26 mouse cellular contexts compared by ENCODE assay signal in genomic region chr2:27059187-27059586, GRCm38 (mm10). TPM values are rescaled to one million over a fixed set of nuclear protein-coding genes. Genes with fewer than 3 reads are reported as not detected.
DNase-seq lines count a peak whose midpoint lies in the region; ATAC-seq and TF ChIP-seq lines count a peak whose summit lies in the region.
"Had no signal": no experiment of that assay in that cellular context is flagged by ENCODE, and none has a peak within 500 bp of the region (broad histone marks: within the 10 kb centered on the region; RNA-seq: fewer than 3 reads in every experiment).

No protein-coding gene starts in this region.

- no peak for TF ChIP-seq CTCF in lung, postnatal 0 days (IDR thresholded peaks at IDR 0.05)

- H3K36me3 ChIP-seq in heart, embryonic 16.5 days (ENCODE audit: control insufficient read depth, insufficient read depth): no peaks in the 10 kb centered on the region
- H3K36me3 ChIP-seq in lung, postnatal 0 days (ENCODE audit: insufficient read depth, low read length): no peaks in the 10 kb centered on the region
- no peaks in the 10 kb centered on the region for H3K36me3 ChIP-seq in limb, embryonic 10.5 days
- H3K36me3 ChIP-seq in stomach, embryonic 16.5 days (ENCODE audit: control insufficient read depth, insufficient read depth, low read length): no peaks in the 10 kb centered on the region
- H3K36me3 ChIP-seq: forebrain, embryonic 10.5 days; heart, embryonic 13.5 days; hindbrain, embryonic 15.5 days; liver, embryonic 15.5 days; midbrain, embryonic 12.5 days had no signal

- no peaks in the 10 kb centered on the region for H3K9me3 ChIP-seq in heart, embryonic 16.5 days (replicated peaks; ENCODE audit: control insufficient read depth, low read length)
- H3K9me3 ChIP-seq in lung, postnatal 0 days (ENCODE audit: low read length): no peaks in the 10 kb centered on the region
- no peaks in the 10 kb centered on the region for H3K9me3 ChIP-seq in limb, embryonic 10.5 days (replicated peaks)
- H3K9me3 ChIP-seq in stomach, embryonic 16.5 days (replicated peaks; ENCODE audit: control insufficient read depth, low read length): no peaks in the 10 kb centered on the region
- H3K9me3 ChIP-seq: forebrain, embryonic 10.5 days; heart, embryonic 13.5 days; hindbrain, embryonic 15.5 days; liver, embryonic 15.5 days; midbrain, embryonic 12.5 days had no signal

- H3K4me2 ChIP-seq in heart, embryonic 16.5 days (ENCODE audit: low read depth, low read length): no peak overlapping the region
- H3K4me2 ChIP-seq in lung, postnatal 0 days (replicated peaks; ENCODE audit: low read depth, low read length): 0 out of 2 replicates have a peak overlapping the region, but pooled peaks have one; percentile 5
- 0 out of 2 replicates have a peak overlapping the region, but pooled peaks have one; percentile 18 for H3K4me2 ChIP-seq in stomach, embryonic 16.5 days (ENCODE audit: low read depth, low read length)
- H3K4me2 ChIP-seq: heart, embryonic 13.5 days; hindbrain, embryonic 15.5 days; liver, embryonic 15.5 days; midbrain, embryonic 12.5 days had no signal

- intact Hi-C loops in left cerebral cortex, postnatal 10 days (cut with DNase I): loop anchor here (5.0 kb wide), 1 partner anchor 83 kb away; the partner anchor contains the start of gene Fam163b

- no peak overlapping the region for H3K27ac ChIP-seq in heart, embryonic 16.5 days (ENCODE audit: low read length)
- H3K27ac ChIP-seq in lung, postnatal 0 days (ENCODE audit: low read length): no peak overlapping the region
- 0 out of 2 replicates have a peak overlapping the region, but pooled peaks have one; percentile 38 for H3K27ac ChIP-seq in limb, embryonic 10.5 days
- H3K27ac ChIP-seq in stomach, embryonic 16.5 days (ENCODE audit: low read length): no peak overlapping the region
- H3K27ac ChIP-seq: forebrain, embryonic 10.5 days; heart, embryonic 13.5 days; hindbrain, embryonic 15.5 days; layer of hippocampus, adult 2 months; liver, embryonic 15.5 days; midbrain, embryonic 12.5 days had no signal

- no peak for TF ChIP-seq EP300 in lung, postnatal 0 days (IDR thresholded peaks at IDR 0.05)

- peak overlapping the region; percentile 9; the same call in 1 of the 2 replicates for H3K9ac ChIP-seq in heart, embryonic 16.5 days (ENCODE audit: low read length)
- H3K9ac ChIP-seq in lung, postnatal 0 days (replicated peaks; ENCODE audit: low read depth): no peak overlapping the region
- no peak overlapping the region for H3K9ac ChIP-seq in stomach, embryonic 16.5 days (ENCODE audit: low read length)
- H3K9ac ChIP-seq: hindbrain, embryonic 15.5 days; liver, embryonic 15.5 days; midbrain, embryonic 12.5 days had no signal

- H3K4me1 ChIP-seq in heart, embryonic 16.5 days (ENCODE audit: control insufficient read depth, insufficient read depth, low read length): peaks cover 18% of the 10 kb centered on the region
- H3K4me1 ChIP-seq in lung, postnatal 0 days (ENCODE audit: insufficient read depth, low read depth, low read length): peaks cover 18% of the 10 kb centered on the region; the same call in 1 of the 2 replicates
- peaks cover 40% of the 10 kb centered on the region for H3K4me1 ChIP-seq in limb, embryonic 10.5 days
- H3K4me1 ChIP-seq in stomach, embryonic 16.5 days (ENCODE audit: control insufficient read depth, insufficient read depth, low read length): peaks cover 14% of the 10 kb centered on the region; the same call in 1 of the 2 replicates
- H3K4me1 ChIP-seq: forebrain, embryonic 10.5 days; midbrain, embryonic 12.5 days had no signal

- no peak for ATAC-seq in heart, embryonic 16.5 days (replicated peaks; ENCODE audit: extremely low read depth, insufficient read depth, low FRiP score)
- peak; percentile 49; the same call in 1 of the 2 replicates for ATAC-seq in lung, postnatal 0 days
- no peak for ATAC-seq in stomach, embryonic 16.5 days (ENCODE audit: insufficient read depth, low FRiP score)
- ATAC-seq: Patski had no signal

- H3K4me3 ChIP-seq in heart, embryonic 16.5 days (ENCODE audit: low read length): no peak overlapping the region
- H3K4me3 ChIP-seq in lung, postnatal 0 days (ENCODE audit: low read depth, low read length): no peak overlapping the region
- no peak overlapping the region for H3K4me3 ChIP-seq in limb, embryonic 10.5 days
- H3K4me3 ChIP-seq in stomach, embryonic 16.5 days (replicated peaks; ENCODE audit: low read length): no peak overlapping the region
- H3K4me3 ChIP-seq: forebrain, embryonic 10.5 days; heart, embryonic 13.5 days; hindbrain, embryonic 15.5 days; layer of hippocampus, adult 2 months; liver, embryonic 15.5 days; midbrain, embryonic 12.5 days had no signal

- H3K27me3 ChIP-seq in heart, embryonic 16.5 days (ENCODE audit: control insufficient read depth, insufficient read depth, low read length): no peaks in the 10 kb centered on the region
- no peaks in the 10 kb centered on the region for H3K27me3 ChIP-seq in lung, postnatal 0 days (replicated peaks; ENCODE audit: insufficient read depth, low read length)
- no peaks in the 10 kb centered on the region for H3K27me3 ChIP-seq in limb, embryonic 10.5 days (ENCODE audit: low read depth, poor library complexity, severe bottlenecking)
- H3K27me3 ChIP-seq in stomach, embryonic 16.5 days (ENCODE audit: control insufficient read depth, insufficient read depth, low read length): no peaks in the 10 kb centered on the region
- H3K27me3 ChIP-seq: heart, embryonic 13.5 days; hindbrain, embryonic 15.5 days; liver, embryonic 15.5 days; midbrain, embryonic 12.5 days had no signal

- no peak for DNase-seq in heart, postnatal 4 days
- peak; percentile 55 for DNase-seq in lung, postnatal 0 days (ENCODE audit: low spot score)
- DNase-seq in lung, postnatal 4 days: no peak
- DNase-seq in limb, embryonic 10.5 days (ENCODE audit: low spot score): no peak
- DNase-seq in right cerebral cortex, postnatal 10 days (ENCODE audit: low spot score in 2 of 2): no peak
- no peak for DNase-seq in left cerebral cortex, postnatal 10 days (ENCODE audit: extremely low spot score in 1 of 2, low spot score in 2 of 2)
- DNase-seq: adrenal gland, postnatal 10 days; kidney, adult 9 months; kidney, postnatal 14 days; liver had no signal

- WGBS in heart, embryonic 16.5 days: 79% methylated on average over 9 of the region's 9 CpGs
- 46% methylated on average over 9 of the region's 9 CpGs for WGBS in lung, postnatal 0 days
- 79% methylated on average over 9 of the region's 9 CpGs for WGBS in limb, embryonic 10.5 days
- WGBS in stomach, embryonic 16.5 days: 74% methylated on average over 9 of the region's 9 CpGs

RNA-seq across cellular contexts. Expression of gene Mymk, which starts 12.8 kb away (rescaled TPM):
- polyA plus RNA-seq in heart, embryonic 16.5 days (2015; fragmentation: Nextera tagmentation; extraction: Ambion mirVana): 0.84 and 1.1 TPM in 2 replicates
- total RNA-seq in heart, postnatal 4 days (2021): not detected
- 0.36 and 0.76 TPM in 2 replicates for polyA plus RNA-seq in lung, postnatal 0 days (2015; fragmentation: Nextera tagmentation; extraction: Ambion mirVana)
- 0.16 and 1.5 TPM in 2 replicates for polyA plus RNA-seq in limb, embryonic 10.5 days (2016; fragmentation: Nextera tagmentation; extraction: Ambion mirVana)
- 0.60 and 9.8 TPM in 2 replicates for polyA plus RNA-seq in stomach, embryonic 16.5 days (2015; fragmentation: Nextera tagmentation; extraction: Ambion mirVana)
- under 1 TPM; 0.59 to 0.69 TPM for total RNA-seq in left cerebral cortex, postnatal 10 days (2021)
- total RNA-seq: ES-E14; heart, postnatal 25 days; megakaryocyte progenitor cell, adult 5-6 weeks; neutrophil, adult 5-6 weeks had no signal
- polyA plus RNA-seq: forebrain, embryonic 10.5 days; intestine, embryonic 14.5 days; small intestine, adult 2 months; urinary bladder, adult 2 months had no signal

RNA-seq across cellular contexts. Expression of gene Adamtsl2, which starts 20.0 kb away (rescaled TPM):
- polyA plus RNA-seq in heart, embryonic 16.5 days (2015; fragmentation: Nextera tagmentation; extraction: Ambion mirVana): 12.4 and 14.8 TPM in 2 replicates
- total RNA-seq in heart, postnatal 4 days (2021): 10 to 100 TPM; 10.6 to 11.4 TPM
- 50.6 and 52.3 TPM in 2 replicates for polyA plus RNA-seq in lung, postnatal 0 days (2015; fragmentation: Nextera tagmentation; extraction: Ambion mirVana)
- 3.5 and 9.1 TPM in 2 replicates for polyA plus RNA-seq in limb, embryonic 10.5 days (2016; fragmentation: Nextera tagmentation; extraction: Ambion mirVana)
- polyA plus RNA-seq in stomach, embryonic 16.5 days (2015; fragmentation: Nextera tagmentation; extraction: Ambion mirVana): 3.6 and 4.0 TPM in 2 replicates
- 10 to 100 TPM; 24.7 to 30.6 TPM for total RNA-seq in left cerebral cortex, postnatal 10 days (2021)
- total RNA-seq: megakaryocyte progenitor cell, adult 5-6 weeks; neutrophil, adult 5-6 weeks had no signal

RNA-seq across cellular contexts. Expression of gene Slc2a6, which starts 31.4 kb away (rescaled TPM):
- polyA plus RNA-seq in heart, embryonic 16.5 days (2015; fragmentation: Nextera tagmentation; extraction: Ambion mirVana): 0.64 and 0.65 TPM in 2 replicates
- under 1 TPM; 0.18 to 0.24 TPM for total RNA-seq in heart, postnatal 4 days (2021)
- polyA plus RNA-seq in lung, postnatal 0 days (2015; fragmentation: Nextera tagmentation; extraction: Ambion mirVana): 1.1 and 1.3 TPM in 2 replicates
- 0.49 and 0.91 TPM in 2 replicates for polyA plus RNA-seq in limb, embryonic 10.5 days (2016; fragmentation: Nextera tagmentation; extraction: Ambion mirVana)
- 0.77 and 1.2 TPM in 2 replicates for polyA plus RNA-seq in stomach, embryonic 16.5 days (2015; fragmentation: Nextera tagmentation; extraction: Ambion mirVana)
- 10 to 100 TPM; 42.2 to 43.7 TPM for total RNA-seq in left cerebral cortex, postnatal 10 days (2021)
- polyA plus RNA-seq: heart, embryonic 13.5 days had no signal

RNA-seq across cellular contexts. Expression of gene Cacfd1, which starts 49.5 kb away (rescaled TPM):
- 41.4 and 44.2 TPM in 2 replicates for polyA plus RNA-seq in heart, embryonic 16.5 days (2015; fragmentation: Nextera tagmentation; extraction: Ambion mirVana)
- 10 to 100 TPM; 28.0 to 29.7 TPM for total RNA-seq in heart, postnatal 4 days (2021)
- 39.9 and 42.1 TPM in 2 replicates for polyA plus RNA-seq in lung, postnatal 0 days (2015; fragmentation: Nextera tagmentation; extraction: Ambion mirVana)
- 86.4 and 109 TPM in 2 replicates for polyA plus RNA-seq in limb, embryonic 10.5 days (2016; fragmentation: Nextera tagmentation; extraction: Ambion mirVana)
- 60.7 and 63.4 TPM in 2 replicates for polyA plus RNA-seq in stomach, embryonic 16.5 days (2015; fragmentation: Nextera tagmentation; extraction: Ambion mirVana)
- 10 to 100 TPM; 58.1 to 67.4 TPM for total RNA-seq in left cerebral cortex, postnatal 10 days (2021)
